Mouse (Mus musculus) megakaryocyte-erythroid progenitor cell, adult 5 weeks (primary cell): Measurements from ENCODE around the gene Tmx1. TPM values are rescaled to one million over a fixed set of nuclear protein-coding genes. Genes with fewer than 3 reads are reported as not detected.

ENCODE experiments used
- polyA plus RNA-seq: library from polyadenylated mRNA; stranded (reverse); fragments of >175 nt; gene quantifications from 2 replicates; pipeline ENCODE4 v1.2.3, GENCODE M21; 2012

The Tmx1 gene
- polyA plus RNA-seq = 13.2 and 14.1 TPM in 2 replicates

GRCm38 (mm10) chr12:70452726-70453645 lies at the start of gene Tmx1:
Gene Tmx1 (plus strand): TSS chr12:70453095.

Other genes starting within 250 kb of the Tmx1 start
- gene Pygl, start 221.6 kb upstream of the Tmx1 start, polyA plus RNA-seq = 49.6 and 64.9 TPM in 2 replicates
- gene Trim9, start 105.5 kb upstream of the Tmx1 start, polyA plus RNA-seq = 0.07 and 0.29 TPM in 2 replicates